8 mouse cellular contexts compared by ENCODE assay signal in genomic region chr11:110268244-110268844, GRCm38 (mm10). TPM values are rescaled to one million over a fixed set of nuclear protein-coding genes. Genes with fewer than 3 reads are reported as not detected.
A peak's percentile ranks its signal among the peaks of the same experiment; 100 is the strongest.
DNase-seq lines count a peak whose midpoint lies in the region; ATAC-seq lines count a peak whose summit lies in the region.

No protein-coding gene starts in this region.

- peak; percentile 82; the same call in 1 of the 2 replicates for ATAC-seq in embryonic facial prominence, embryonic 11.5 days (replicated peaks; ENCODE audit: insufficient number of reproducible peaks, low FRiP score, low TSS enrichment, low read depth)
- ATAC-seq in limb, embryonic 11.5 days (ENCODE audit: insufficient number of reproducible peaks, low FRiP score, low TSS enrichment, low read depth): peak; percentile 76
- peak; percentile 74 for ATAC-seq in midbrain, embryonic 15.5 days (replicated peaks)

- DNase-seq in 416B (ENCODE audit: low read depth): peak; percentile 86
- DNase-seq in adrenal gland, postnatal 36 days: peak; percentile 91 to 94
- DNase-seq in embryonic facial prominence, embryonic 11.5 days (ENCODE audit: low spot score): peak; percentile 94
- peak; percentile 96 for DNase-seq in heart, adult 11 months
- DNase-seq in kidney, adult 18-20 months: peak; percentile 83
- peak; percentile 97 for DNase-seq in limb, embryonic 11.5 days (ENCODE audit: low spot score)
- peak; percentile 57 for DNase-seq in spleen, adult 12 weeks (ENCODE audit: low spot score)

- no peaks in the 10 kb centered on the region for H3K36me3 ChIP-seq in embryonic facial prominence, embryonic 11.5 days (replicated peaks; ENCODE audit: control insufficient read depth, insufficient read depth, low read depth, low read length)
- no peaks in the 10 kb centered on the region for H3K36me3 ChIP-seq in limb, embryonic 11.5 days (ENCODE audit: control insufficient read depth, insufficient read depth, low read length)
- H3K36me3 ChIP-seq in midbrain, embryonic 15.5 days (replicated peaks): no peaks in the 10 kb centered on the region

- no peaks in the 10 kb centered on the region for H3K27me3 ChIP-seq in embryonic facial prominence, embryonic 11.5 days (ENCODE audit: control insufficient read depth, insufficient read depth, low read length)
- no peaks in the 10 kb centered on the region for H3K27me3 ChIP-seq in limb, embryonic 11.5 days (ENCODE audit: control insufficient read depth, insufficient read depth, low read length)
- no peaks in the 10 kb centered on the region for H3K27me3 ChIP-seq in midbrain, embryonic 15.5 days (replicated peaks)

- H3K4me2 ChIP-seq in embryonic facial prominence, embryonic 11.5 days (ENCODE audit: low read depth, low read length): no peak overlapping the region
- H3K4me2 ChIP-seq in limb, embryonic 11.5 days (ENCODE audit: low read depth, severe bottlenecking): no peak overlapping the region; the same call in 1 of the 2 replicates
- no peak overlapping the region for H3K4me2 ChIP-seq in midbrain, embryonic 15.5 days

- no peak overlapping the region for H3K27ac ChIP-seq in embryonic facial prominence, embryonic 11.5 days (replicated peaks; ENCODE audit: low read depth, low read length)
- no peak overlapping the region for H3K27ac ChIP-seq in limb, embryonic 11.5 days (replicated peaks; ENCODE audit: low read depth, low read length)
- H3K27ac ChIP-seq in midbrain, embryonic 15.5 days: no peak overlapping the region

- no peak overlapping the region for H3K9ac ChIP-seq in embryonic facial prominence, embryonic 11.5 days (replicated peaks; ENCODE audit: low read length)
- H3K9ac ChIP-seq in limb, embryonic 11.5 days (ENCODE audit: low read length): no peak overlapping the region
- no peak overlapping the region for H3K9ac ChIP-seq in midbrain, embryonic 15.5 days

- 45% methylated on average over 8 of the region's 8 CpGs for WGBS in embryonic facial prominence, embryonic 11.5 days
- 40% methylated on average over 8 of the region's 8 CpGs for WGBS in limb, embryonic 11.5 days
- 40% methylated on average over 8 of the region's 8 CpGs for WGBS in midbrain, embryonic 15.5 days

- H3K4me3 ChIP-seq in embryonic facial prominence, embryonic 11.5 days (ENCODE audit: low read depth, low read length): no peak overlapping the region
- no peak overlapping the region for H3K4me3 ChIP-seq in limb, embryonic 11.5 days (ENCODE audit: low read depth, low read length)
- no peak overlapping the region for H3K4me3 ChIP-seq in midbrain, embryonic 15.5 days

- H3K4me1 ChIP-seq in embryonic facial prominence, embryonic 11.5 days (ENCODE audit: control insufficient read depth, insufficient read depth, low read length): no peaks in the 10 kb centered on the region
- H3K4me1 ChIP-seq in limb, embryonic 11.5 days (ENCODE audit: control insufficient read depth, insufficient read depth, low read length): no peaks in the 10 kb centered on the region
- H3K4me1 ChIP-seq in midbrain, embryonic 15.5 days: no peaks in the 10 kb centered on the region

- no peaks in the 10 kb centered on the region for H3K9me3 ChIP-seq in embryonic facial prominence, embryonic 11.5 days (replicated peaks; ENCODE audit: control insufficient read depth, low read length)
- H3K9me3 ChIP-seq in limb, embryonic 11.5 days (ENCODE audit: control insufficient read depth, low read length): no peaks in the 10 kb centered on the region
- no peaks in the 10 kb centered on the region for H3K9me3 ChIP-seq in midbrain, embryonic 15.5 days

RNA-seq across cellular contexts. Expression of gene Abca6, which starts 16.8 kb away (rescaled TPM):
- 1 to 10 TPM; 2.9 to 3.5 TPM for total RNA-seq in adrenal gland, postnatal 36 days (2021)
- 0.24 and 0.25 TPM in 2 replicates for polyA plus RNA-seq in embryonic facial prominence, embryonic 11.5 days (2014; fragmentation: Nextera tagmentation; extraction: Ambion mirVana)
- polyA plus RNA-seq in limb, embryonic 11.5 days (2014; fragmentation: Nextera tagmentation; extraction: Ambion mirVana): not detected in 2 replicates
- polyA plus RNA-seq in midbrain, embryonic 15.5 days (2015; fragmentation: Nextera tagmentation; extraction: Ambion mirVana): 0.14 and 0.17 TPM in 2 replicates
